Mouse (Mus musculus) MEL (cell line): ENCODE results near the gene Wdr61. TPM values are rescaled to one million over a fixed set of nuclear protein-coding genes. Genes with fewer than 3 reads are reported as not detected.

Experiments used
- DNase-seq: peaks from one replicate; pipeline ENCODE4 v3.0.0; 2011; ENCODE audit warnings: low read depth, low spot score
- H3K27ac ChIP-seq: 2 replicates; pipeline ENCODE4 v1.5.1; 2012; ENCODE audit warnings: low read depth, mild to moderate bottlenecking, control low read depth, low read length, moderate library complexity; ENCODE audit not compliant: control insufficient read depth
- H3K27me3 ChIP-seq, 2 experiments: fragments of 150-350 bp in 1 of 2; sonication (generic) in 1 of 2; 2 replicates each; pipeline ENCODE4 v1.6.1; 2012; ENCODE audit warnings: low read length in 2 of 2, mild to moderate bottlenecking in 2 of 2, improper control_type of control experiment in 1 of 2, moderate library complexity in 1 of 2; ENCODE audit not compliant: insufficient read depth in 2 of 2, control insufficient read depth in 1 of 2
- H3K36me3 ChIP-seq, 2 experiments: 2 replicates each; pipeline ENCODE4 v1.6.1; 2012 to 2014; ENCODE audit warnings: low read length in 2 of 2, improper control_type of control experiment in 1 of 2, inconsistent platforms in 1 of 2, mild to moderate bottlenecking in 1 of 2; ENCODE audit not compliant: insufficient read depth in 2 of 2, control insufficient read depth in 1 of 2
- H3K4me1 ChIP-seq, 2 experiments: fragments of 150-350 bp in 1 of 2; sonication (generic) in 1 of 2; 2 replicates each; pipeline ENCODE4 v1.6.1; 2012; ENCODE audit warnings: low read length in 2 of 2, improper control_type of control experiment in 1 of 2, mild to moderate bottlenecking in 1 of 2; ENCODE audit not compliant: insufficient read depth in 2 of 2, control insufficient read depth in 1 of 2
- H3K4me3 ChIP-seq, 2 experiments: fragments of 150-350 bp in 1 of 2; sonication (generic) in 1 of 2; 2 replicates each; pipeline ENCODE4 v1.5.1; 2012; ENCODE audit warnings: low read depth in 2 of 2, low read length in 2 of 2, mild to moderate bottlenecking in 2 of 2, moderate library complexity in 2 of 2, control low read depth in 1 of 2, improper control_type of control experiment in 1 of 2; ENCODE audit not compliant: control insufficient read depth in 1 of 2, insufficient read depth in 1 of 2
- H3K79me2 ChIP-seq: 2 replicates; pipeline ENCODE4 v1.6.1; 2012; ENCODE audit warnings: mild to moderate bottlenecking, low read length, moderate library complexity; ENCODE audit not compliant: control insufficient read depth, poor library complexity, insufficient read depth
- H3K9ac ChIP-seq: 2 replicates; pipeline ENCODE4 v1.6.1; 2012; ENCODE audit warnings: low read depth, mild to moderate bottlenecking, control low read depth, low read length, moderate library complexity; ENCODE audit not compliant: control insufficient read depth, poor library complexity, severe bottlenecking
- H3K9me3 ChIP-seq: fragments of 150-350 bp; sonication (generic); replicated peaks from 2 replicates; pipeline ENCODE4 v1.6.1; 2012; ENCODE audit warnings: mild to moderate bottlenecking, low read length, improper control_type of control experiment, moderate library complexity; ENCODE audit not compliant: insufficient read depth
- BHLHE40 ChIP-seq: IDR thresholded peaks from 2 replicates; pipeline ENCODE4 v1.6.1; 2012; ENCODE audit warnings: low read depth, mild to moderate bottlenecking, inconsistent platforms, low read length, improper control_type of control experiment, borderline replicate concordance
- CHD2 ChIP-seq: IDR thresholded peaks from 2 replicates; pipeline ENCODE4 v1.6.1; 2011; ENCODE audit warnings: low read length, improper control_type of control experiment
- CTCF ChIP-seq, 3 experiments: IDR thresholded peaks in 2 of 3; conservative IDR thresholded peaks in 1 of 3; 2 replicates each; pipeline ENCODE4 v1.5.1; 2011 to 2012; ENCODE audit warnings: low read length in 3 of 3, low read depth in 2 of 3, mild to moderate bottlenecking in 2 of 3, improper control_type of control experiment in 1 of 3, inconsistent platforms in 1 of 3, mixed read lengths in 1 of 3, moderate library complexity in 1 of 3; ENCODE audit not compliant: control insufficient read depth in 1 of 3, insufficient read depth in 1 of 3, poor library complexity in 1 of 3, severe bottlenecking in 1 of 3
- E2F4 ChIP-seq: IDR thresholded peaks from 2 replicates; pipeline ENCODE4 v1.6.1; 2011; ENCODE audit warnings: low read depth, low read length, improper control_type of control experiment, borderline replicate concordance
- EP300 ChIP-seq, 2 experiments: IDR thresholded peaks; 2 replicates each; pipeline ENCODE4 v1.6.1; 2011; ENCODE audit warnings: improper control_type of control experiment in 2 of 2, low read length in 2 of 2, low read depth in 1 of 2, mild to moderate bottlenecking in 1 of 2
- GABPA ChIP-seq: IDR thresholded peaks from 2 replicates; pipeline ENCODE4 v1.6.1; 2012; ENCODE audit warnings: low read depth, mild to moderate bottlenecking, inconsistent platforms, low read length, improper control_type of control experiment, moderate library complexity
- KAT2A ChIP-seq: conservative IDR thresholded peaks from 2 replicates; pipeline ENCODE4 v1.6.1; 2012; ENCODE audit warnings: low read depth, low read length, improper control_type of control experiment, inconsistent platforms
- MAZ ChIP-seq: IDR thresholded peaks from 2 replicates; pipeline ENCODE4 v1.6.1; 2012; ENCODE audit warnings: low read depth, mild to moderate bottlenecking, inconsistent platforms, low read length, improper control_type of control experiment
- MEF2A ChIP-seq: IDR thresholded peaks from 2 replicates; pipeline ENCODE4 v1.6.1; 2014; ENCODE audit warnings: low read depth, mild to moderate bottlenecking, inconsistent platforms, low read length, improper control_type of control experiment; ENCODE audit not compliant: poor library complexity, insufficient replicate concordance, severe bottlenecking; ENCODE audit errors: extremely low read depth
- MXI1 ChIP-seq: IDR thresholded peaks from 2 replicates; pipeline ENCODE4 v1.6.1; 2011; ENCODE audit warnings: mild to moderate bottlenecking, low read depth, low read length, improper control_type of control experiment
- POLR2A ChIP-seq, 2 experiments: IDR thresholded peaks; 2 replicates each; pipeline ENCODE4 v1.6.1; 2011 to 2012; ENCODE audit warnings: low read length in 2 of 2, mild to moderate bottlenecking in 2 of 2, control low read depth in 1 of 2, improper control_type of control experiment in 1 of 2, low read depth in 1 of 2, moderate library complexity in 1 of 2; ENCODE audit not compliant: control insufficient read depth in 1 of 2, insufficient read depth in 1 of 2, poor library complexity in 1 of 2
- POLR2AphosphoS2 ChIP-seq: IDR thresholded peaks from 2 replicates; pipeline ENCODE4 v1.6.1; 2011; ENCODE audit warnings: low read length, improper control_type of control experiment
- RAD21 ChIP-seq: IDR thresholded peaks from 2 replicates; pipeline ENCODE4 v1.6.1; 2011; ENCODE audit warnings: mild to moderate bottlenecking, low read depth, low read length, improper control_type of control experiment
- RCOR1 ChIP-seq: IDR thresholded peaks from 2 replicates; pipeline ENCODE4 v1.6.1; 2012; ENCODE audit warnings: low read depth, mild to moderate bottlenecking, inconsistent platforms, low read length, improper control_type of control experiment
- SIN3A ChIP-seq: IDR thresholded peaks from 2 replicates; pipeline ENCODE4 v1.6.1; 2012; ENCODE audit warnings: low read length, improper control_type of control experiment, inconsistent platforms
- SMC3 ChIP-seq: IDR thresholded peaks from 2 replicates; pipeline ENCODE4 v1.6.1; 2011; ENCODE audit warnings: low read depth, low read length, improper control_type of control experiment
- TAL1 ChIP-seq: IDR thresholded peaks from 2 replicates; pipeline ENCODE4 v1.6.1; 2012; ENCODE audit warnings: mild to moderate bottlenecking, inconsistent platforms, low read length, moderate library complexity, mixed read lengths
- USF2 ChIP-seq, 2 experiments: IDR thresholded peaks; 2 replicates each; pipeline ENCODE4 v1.6.1; 2011 to 2012; ENCODE audit warnings: improper control_type of control experiment in 2 of 2, low read length in 2 of 2, borderline replicate concordance in 1 of 2, inconsistent platforms in 1 of 2, low read depth in 1 of 2, mild to moderate bottlenecking in 1 of 2; ENCODE audit not compliant: insufficient read depth in 1 of 2
- ZMIZ1 ChIP-seq: IDR thresholded peaks from 2 replicates; pipeline ENCODE4 v1.6.1; 2012; ENCODE audit warnings: low read depth, mild to moderate bottlenecking, inconsistent platforms, low read length, improper control_type of control experiment, moderate library complexity
- polyA plus RNA-seq, 2 experiments: library from polyadenylated mRNA; stranded (reverse) in 1 of 2; unstranded in 1 of 2; fragments of >175 nt in 1 of 2; fragments of >200 nt in 1 of 2; gene quantifications; 2 replicates each; pipeline versions ENCODE4 v1.2.1 to v1.2.4; 2012; ENCODE audit warnings: low replicate concordance in 2 of 2, low read depth in 1 of 2; ENCODE audit not compliant: insufficient read length in 2 of 2, insufficient read depth in 1 of 2, missing spikeins in 1 of 2
- total RNA-seq: library from RNA; depleted of rRNA; stranded (reverse); fragments of 300-350 nt; gene quantifications from 2 replicates; pipeline ENCODE4 v1.2.3, GENCODE M21; 2012

Wdr61 gene
- total and polyA plus RNA-seq, 3 experiments, result 182 to 217 TPM; not detected in 1

DNA sequence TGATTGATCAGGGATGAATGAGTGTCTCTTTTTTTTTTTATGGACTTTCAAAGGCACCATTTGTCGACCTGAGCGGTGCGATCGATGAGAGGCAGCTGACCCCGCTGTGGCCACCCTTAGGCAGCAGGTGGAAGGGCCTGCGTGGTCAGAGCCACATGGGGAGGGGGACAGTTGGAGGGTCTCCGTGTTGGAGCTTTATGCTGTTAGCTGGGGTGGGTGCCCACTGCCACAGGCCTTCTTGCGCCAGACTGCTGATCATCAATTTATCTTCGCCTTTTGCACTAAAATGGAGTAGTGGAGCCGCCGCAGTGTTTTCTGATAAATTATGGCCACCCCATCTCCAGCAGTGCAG lies 18.6 kb upstream of the Wdr61 start:
- TF ChIP-seq POLR2A (IDR thresholded peaks at IDR 0.05; ENCODE audit: control insufficient read depth in 1 of 2, insufficient read depth in 1 of 2, low read depth in 1 of 2, low read length in 2 of 2, poor library complexity in 1 of 2) (no peak), SIN3A (no peak), RAD21 (no peak), KAT2A (no peak), ZMIZ1 (no peak), E2F4 (no peak), CTCF (IDR thresholded peaks at IDR 0.05 in 2 of 3, conservative IDR thresholded peaks at IDR 0.05 in 1 of 3; ENCODE audit: control insufficient read depth in 1 of 3, insufficient read depth in 1 of 3, low read depth in 2 of 3, low read length in 3 of 3, poor library complexity in 1 of 3, severe bottlenecking in 1 of 3) (no peak), SMC3 (no peak), EP300 (IDR thresholded peaks at IDR 0.05; ENCODE audit: low read depth in 1 of 2, low read length in 2 of 2) (no peak), POLR2AphosphoS2 (no peak), RCOR1 (no peak)
- DNase-seq, result no peak
- peaks cover 0 to 4% of the 10 kb centered on the region in 2 experiments; a peak in 2 of 4 replicates for H3K4me1 ChIP-seq
- no peak overlapping the region for H3K4me3 ChIP-seq
- no peaks in the 10 kb centered on the region for H3K79me2 ChIP-seq
- H3K9ac ChIP-seq, result no peak overlapping the region
- H3K36me3 ChIP-seq, result no peaks in the 10 kb centered on the region
- H3K9me3 ChIP-seq, result no peaks in the 10 kb centered on the region
- peaks cover 0 to 4% of the 10 kb centered on the region in 2 experiments; a peak in 1 of 4 replicates for H3K27me3 ChIP-seq
- H3K27ac ChIP-seq, result no peak overlapping the region

DNA sequence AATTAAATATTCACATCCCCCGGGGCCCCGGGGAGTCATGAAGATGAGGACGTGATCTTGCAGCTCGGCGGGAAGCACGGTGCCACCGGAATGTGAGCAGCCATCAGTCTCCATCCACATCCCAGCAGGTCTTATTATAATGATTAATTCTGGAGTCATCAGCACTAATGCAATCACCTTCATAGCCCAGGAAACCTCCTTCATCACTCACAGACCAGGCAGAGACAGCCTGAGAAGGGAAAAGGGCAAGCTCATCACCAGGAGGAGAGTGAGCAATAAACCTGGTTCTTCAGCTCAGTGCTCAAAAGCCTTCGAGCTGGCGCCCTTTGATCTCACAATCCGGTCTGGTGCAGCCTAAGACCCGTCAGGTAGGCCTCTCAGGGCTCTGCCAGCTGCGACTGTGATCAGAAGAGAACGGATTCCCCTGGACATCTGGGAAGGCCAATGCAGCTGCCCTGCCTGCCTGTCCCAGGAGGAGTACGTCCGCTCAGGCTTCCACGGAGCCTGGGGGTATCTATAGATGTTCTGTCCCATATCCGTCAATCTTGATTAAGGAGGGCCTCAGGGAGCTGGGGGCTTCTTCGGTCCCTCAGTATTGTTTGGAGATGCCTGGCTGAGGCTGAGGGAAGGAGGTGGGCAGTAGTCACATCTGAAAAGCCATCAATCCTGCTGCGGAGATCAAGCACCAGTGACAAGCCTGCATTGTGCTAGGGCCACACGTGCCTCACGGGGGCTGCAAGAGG lies 18.1 kb upstream of the Wdr61 start:
- Histone ChIP-seq H3K9ac (no peak overlapping the region), H3K27me3 (peaks cover 0 to 4% of the 10 kb centered on the region in 2 experiments; a peak in 1 of 4 replicates), H3K4me3 (no peak overlapping the region), H3K79me2 (no peaks in the 10 kb centered on the region), H3K9me3 (no peaks in the 10 kb centered on the region)
- no peak for DNase-seq
- TF ChIP-seq E2F4, result no peak
- no peak for TF ChIP-seq MXI1
- no peak for TF ChIP-seq GABPA
- no peak for TF ChIP-seq MEF2A
- TF ChIP-seq TAL1, result no peak
- no peak for TF ChIP-seq USF2 (IDR thresholded peaks at IDR 0.05; ENCODE audit: borderline replicate concordance in 1 of 2, insufficient read depth in 1 of 2, low read depth in 1 of 2, low read length in 2 of 2)
- TF ChIP-seq CTCF (IDR thresholded peaks at IDR 0.05 in 2 of 3, conservative IDR thresholded peaks at IDR 0.05 in 1 of 3; ENCODE audit: control insufficient read depth in 1 of 3, insufficient read depth in 1 of 3, low read depth in 2 of 3, low read length in 3 of 3, poor library complexity in 1 of 3, severe bottlenecking in 1 of 3), result no peak
- TF ChIP-seq POLR2A (IDR thresholded peaks at IDR 0.05; ENCODE audit: control insufficient read depth in 1 of 2, insufficient read depth in 1 of 2, low read depth in 1 of 2, low read length in 2 of 2, poor library complexity in 1 of 2), result no peak
- TF ChIP-seq MAZ, result no peak
- no peak for TF ChIP-seq BHLHE40
- no peak for TF ChIP-seq CHD2
- TF ChIP-seq, all 39 proteins: peak for 0
- peaks cover 0 to 4% of the 10 kb centered on the region in 2 experiments; a peak in 2 of 4 replicates for H3K4me1 ChIP-seq
- H3K36me3 ChIP-seq, result no peaks in the 10 kb centered on the region
- H3K27ac ChIP-seq, result no peak overlapping the region
